Mouse (Mus musculus): ENCODE results near the gene Hsd17b14.

The Hsd17b14 gene

GRCm38 (mm10) chr7:45609511-45609910 is 54.8 kb downstream of the Hsd17b14 start:
- DNase-seq, result no peak

- DNase-seq, result no peak
Measured at GRCm38 (mm10) chr7:45616277-45616676, 61.6 kb downstream of the Hsd17b14 start.

- no peak for DNase-seq
Measured at GRCm38 (mm10) chr7:45617042-45617695, 62.5 kb downstream of the Hsd17b14 start, which contains the start of gene Fut1. Gene Fut1 (plus strand): TSS chr7:45617289.
